Mouse (Mus musculus): ENCODE data around the gene Palmd.

DNA sequence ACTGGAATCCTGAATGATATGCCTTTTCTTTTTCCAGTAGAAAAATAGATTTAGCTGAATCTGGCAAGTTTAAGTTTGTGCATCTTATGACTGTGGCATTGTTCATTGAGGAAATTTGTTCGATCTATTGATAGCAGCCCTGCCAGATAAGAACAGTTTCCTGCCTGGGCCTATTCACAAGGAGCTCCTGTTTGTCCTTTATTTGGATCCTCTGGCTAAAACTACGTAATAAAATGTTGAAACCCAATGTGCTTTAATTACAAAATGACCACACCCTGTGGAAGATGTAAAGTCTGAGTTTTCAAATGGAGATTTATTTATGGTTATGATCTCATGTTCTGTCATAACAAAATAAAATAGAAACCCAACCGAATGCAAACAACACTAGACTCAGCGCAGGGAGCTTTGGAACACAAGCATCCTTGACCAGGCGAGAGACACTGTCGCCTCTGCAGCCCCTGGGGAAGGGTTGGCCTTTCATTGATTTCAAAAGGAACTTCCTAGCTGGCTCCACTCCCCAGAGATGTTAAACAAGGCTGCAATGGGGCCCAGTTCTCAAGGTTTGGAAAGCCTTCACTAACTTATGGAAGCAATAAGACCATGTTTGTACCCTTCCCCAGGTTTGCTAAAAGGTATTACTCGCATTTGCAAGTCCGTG, 16.4 kb downstream of the Palmd start:
- TF ChIP-seq CTCF (IDR thresholded peaks at IDR 0.05; ENCODE audit: borderline replicate concordance, extremely low read depth, insufficient read depth, insufficient read length) (no peak), POLR2A (IDR thresholded peaks at IDR 0.05; ENCODE audit: borderline replicate concordance, extremely low read depth, insufficient read depth, insufficient read length, poor library complexity, severe bottlenecking) (no peak)
